Mouse (Mus musculus) limb, embryonic 15.5 days (tissue): ENCODE results near the gene Pde1b. TPM values are rescaled to one million over a fixed set of nuclear protein-coding genes. Genes with fewer than 3 reads are reported as not detected.

Experiments
- ATAC-seq: fragments of 200-750 bp; cut with Nextera tagmentation; 2 replicates; pipeline ENCODE4 v1.8.0; 2017; ENCODE audit warnings: low read depth, moderate TSS enrichment; ENCODE audit not compliant: insufficient number of reproducible peaks, low FRiP score, low TSS enrichment
- H3K27ac ChIP-seq: fragments of 300-500 bp; sonication (generic); 2 replicates; pipeline ENCODE4 v1.5.1; 2015; ENCODE audit warnings: moderate library complexity, mild to moderate bottlenecking, inconsistent platforms
- H3K27me3 ChIP-seq: fragments of 300-500 bp; sonication (generic); 2 replicates; pipeline ENCODE4 v1.6.1; 2015; ENCODE audit warnings: inconsistent platforms
- H3K36me3 ChIP-seq: fragments of 300-500 bp; sonication (generic); 2 replicates; pipeline ENCODE4 v1.6.1; 2015; ENCODE audit warnings: inconsistent platforms
- H3K4me1 ChIP-seq: fragments of 300-500 bp; sonication (generic); 2 replicates; pipeline ENCODE4 v1.6.1; 2015; ENCODE audit warnings: inconsistent platforms
- H3K4me2 ChIP-seq: fragments of 300-500 bp; sonication (generic); 2 replicates; pipeline ENCODE4 v1.6.1; 2015; ENCODE audit warnings: mild to moderate bottlenecking, inconsistent platforms
- H3K4me3 ChIP-seq: fragments of 300-500 bp; sonication (generic); 2 replicates; pipeline ENCODE4 v1.5.1; 2015; ENCODE audit warnings: mild to moderate bottlenecking, inconsistent platforms
- H3K9ac ChIP-seq: fragments of 300-500 bp; sonication (generic); 2 replicates; pipeline ENCODE4 v1.6.1; 2015; ENCODE audit warnings: inconsistent platforms
- H3K9me3 ChIP-seq: fragments of 300-500 bp; sonication (generic); 2 replicates; pipeline ENCODE4 v1.6.1; 2016; ENCODE audit warnings: inconsistent platforms
- WGBS: fragments of 180-500 bp; shearing (Covaris S2); methylation state at CpG from one replicate; pipeline ENCODE4 v1.1.7; 2015; 5-methylcytosine and 5-hydroxymethylcytosine counted together
- polyA plus RNA-seq: library from polyadenylated mRNA; unstranded; fragments of >200 nt; fragmentation: Nextera tagmentation; extraction: Ambion mirVana; gene quantifications from 2 replicates; pipeline ENCODE4 v1.2.1, GENCODE M21; 2015

Gene Pde1b
- polyA plus RNA-seq, 1 experiment from 2014 or later: 4.4 TPM

GRCm38 (mm10) chr15:103536456-103536855 lies 33.6 kb downstream of the Pde1b start:
- H3K27me3 ChIP-seq: peaks cover 30% of the 10 kb centered on the region
- peak overlapping the region; percentile 63 for H3K4me3 ChIP-seq
- H3K9me3 ChIP-seq: no peaks in the 10 kb centered on the region
- WGBS: 43% methylated on average over 2 of the region's 2 CpGs
- H3K36me3 ChIP-seq: no peaks in the 10 kb centered on the region
- H3K4me1 ChIP-seq: peaks cover 24% of the 10 kb centered on the region
- peak overlapping the region; percentile 97; the same call in 1 of the 2 replicates for H3K4me2 ChIP-seq
- ATAC-seq: no peak
- 0 out of 2 replicates have a peak overlapping the region, but pooled peaks have one; percentile 2 for H3K27ac ChIP-seq
- no peak overlapping the region for H3K9ac ChIP-seq

GRCm38 (mm10) chr15:103537011-103537821 lies 34.4 kb downstream of the Pde1b start:
- H3K27me3 ChIP-seq: peaks cover 30% of the 10 kb centered on the region
- no peaks in the 10 kb centered on the region for H3K9me3 ChIP-seq
- 0 out of 2 replicates have a peak overlapping the region, but pooled peaks have one; percentile 2 for H3K27ac ChIP-seq
- peak overlapping the region; percentile 63 for H3K4me3 ChIP-seq
- H3K9ac ChIP-seq: peak overlapping the region; percentile 54
- ATAC-seq: no peak
- H3K36me3 ChIP-seq: no peaks in the 10 kb centered on the region
- H3K4me2 ChIP-seq: peak overlapping the region; percentile 97
- 1% methylated on average over 36 of the region's 37 CpGs for WGBS
- H3K4me1 ChIP-seq: peaks cover 24% of the 10 kb centered on the region

- Histone ChIP-seq H3K9me3 (no peaks in the 10 kb centered on the region), H3K27me3 (peaks cover 30% of the 10 kb centered on the region), H3K36me3 (no peaks in the 10 kb centered on the region), H3K4me1 (peaks cover 24% of the 10 kb centered on the region), H3K27ac (0 out of 2 replicates have a peak within 1 kb of the TSS, but pooled peaks have one; percentile 2), H3K9ac (peak within 1 kb of the TSS; percentile 54), H3K4me3 (peak within 1 kb of the TSS; percentile 63), H3K4me2 (peak within 1 kb of the TSS; percentile 97)
- WGBS: under 1% methylated on average over 36 of the region's 36 CpGs
- ATAC-seq: peak; percentile 42; the same call in 1 of the 2 replicates
Measured at GRCm38 (mm10) chr15:103537822-103538213, 35.0 kb downstream of the Pde1b start, which contains the start of gene Ppp1r1a. Gene Ppp1r1a, minus strand, starts transcription at chr15:103538003.

GRCm38 (mm10) chr15:103539259-103539658 lies 36.4 kb downstream of the Pde1b start:
- Histone ChIP-seq H3K4me2 (no peak overlapping the region), H3K27me3 (peaks cover 30% of the 10 kb centered on the region), H3K4me3 (no peak overlapping the region), H3K9me3 (no peaks in the 10 kb centered on the region), H3K9ac (no peak overlapping the region), H3K4me1 (peaks cover 24% of the 10 kb centered on the region), H3K27ac (no peak overlapping the region), H3K36me3 (no peaks in the 10 kb centered on the region)
- WGBS: 63% methylated on average over 2 of the region's 2 CpGs
- no peak for ATAC-seq

- Histone ChIP-seq H3K4me3 (no peak overlapping the region), H3K27me3 (peaks cover 26% of the 10 kb centered on the region), H3K9me3 (no peaks in the 10 kb centered on the region), H3K4me2 (no peak overlapping the region), H3K36me3 (no peaks in the 10 kb centered on the region), H3K27ac (no peak overlapping the region), H3K4me1 (peaks cover 24% of the 10 kb centered on the region), H3K9ac (no peak overlapping the region)
- ATAC-seq: no peak
- 75% methylated on average over 1 of the region's 1 CpGs for WGBS
Measured at GRCm38 (mm10) chr15:103540646-103541045, 37.8 kb downstream of the Pde1b start.

- Histone ChIP-seq H3K4me2 (no peak overlapping the region), H3K36me3 (no peaks in the 10 kb centered on the region), H3K4me1 (peaks cover 13% of the 10 kb centered on the region), H3K27me3 (0 out of 2 replicates have a peak, but pooled peaks cover 15% of the 10 kb centered on the region), H3K9ac (no peak overlapping the region), H3K4me3 (no peak overlapping the region), H3K9me3 (no peaks in the 10 kb centered on the region), H3K27ac (no peak overlapping the region)
- ATAC-seq: no peak
Measured at GRCm38 (mm10) chr15:103542526-103542925, 39.7 kb downstream of the Pde1b start.

- no peaks in the 10 kb centered on the region for H3K9me3 ChIP-seq
- WGBS: 78% methylated on average over 3 of the region's 3 CpGs
Measured at GRCm38 (mm10) chr15:103547983-103548382, 45.1 kb downstream of the Pde1b start.

GRCm38 (mm10) chr15:103549475-103549874 lies 46.6 kb downstream of the Pde1b start:
- no peak overlapping the region for H3K27ac ChIP-seq
- H3K4me3 ChIP-seq: no peak overlapping the region
- no peaks in the 10 kb centered on the region for H3K4me1 ChIP-seq
- no peaks in the 10 kb centered on the region for H3K9me3 ChIP-seq
- no peaks in the 10 kb centered on the region for H3K36me3 ChIP-seq
- no peak overlapping the region for H3K4me2 ChIP-seq
- H3K27me3 ChIP-seq: no peaks in the 10 kb centered on the region
- no peak overlapping the region for H3K9ac ChIP-seq
- ATAC-seq: no peak
- 79% methylated on average over 1 of the region's 1 CpGs for WGBS

More at GRCm38 (mm10) chr15:103547983-103548382, 45.1 kb downstream of the Pde1b start:
- Histone ChIP-seq H3K9ac (no peak overlapping the region), H3K4me1 (no peaks in the 10 kb centered on the region), H3K4me2 (no peak overlapping the region), H3K27me3 (no peaks in the 10 kb centered on the region), H3K4me3 (no peak overlapping the region), H3K27ac (no peak overlapping the region), H3K36me3 (no peaks in the 10 kb centered on the region)
- ATAC-seq: no peak

GRCm38 (mm10) chr15:103551053-103551452 lies 48.2 kb downstream of the Pde1b start:
- Histone ChIP-seq H3K9me3 (no peaks in the 10 kb centered on the region), H3K27ac (no peak overlapping the region), H3K9ac (no peak overlapping the region), H3K36me3 (no peaks in the 10 kb centered on the region), H3K4me3 (no peak overlapping the region), H3K4me1 (no peaks in the 10 kb centered on the region), H3K4me2 (no peak overlapping the region), H3K27me3 (no peaks in the 10 kb centered on the region)
- ATAC-seq: no peak
- WGBS: 4% methylated on average over 1 of the region's 1 CpGs

- Histone ChIP-seq H3K27me3 (no peaks in the 10 kb centered on the region), H3K4me1 (no peaks in the 10 kb centered on the region), H3K4me3 (no peak overlapping the region), H3K27ac (no peak overlapping the region), H3K9ac (no peak overlapping the region), H3K36me3 (no peaks in the 10 kb centered on the region), H3K9me3 (no peaks in the 10 kb centered on the region), H3K4me2 (no peak overlapping the region)
- 46% methylated on average over 3 of the region's 3 CpGs for WGBS
- ATAC-seq: 0 out of 2 replicates have a peak, but pooled peaks have one; percentile 55
Measured at GRCm38 (mm10) chr15:103552096-103552690, 49.4 kb downstream of the Pde1b start.

GRCm38 (mm10) chr15:103564981-103565380 lies 62.1 kb downstream of the Pde1b start, which contains the start of gene Glycam1:
Gene Glycam1, minus strand, starts transcription at chr15:103565081.
- Histone ChIP-seq H3K27ac (no peak within 1 kb of the TSS), H3K27me3 (no peaks in the 10 kb centered on the region), H3K4me2 (no peak within 1 kb of the TSS), H3K9ac (no peak within 1 kb of the TSS), H3K9me3 (no peaks in the 10 kb centered on the region), H3K36me3 (no peaks in the 10 kb centered on the region), H3K4me1 (no peaks in the 10 kb centered on the region), H3K4me3 (no peak within 1 kb of the TSS)
- ATAC-seq: no peak
